Mouse (Mus musculus) midbrain, embryonic 13.5 days (tissue): ENCODE data around the gene Mmp2. TPM values are rescaled to one million over a fixed set of nuclear protein-coding genes. Genes with fewer than 3 reads are reported as not detected.
"Not testable (repeated sequence)": the region's sequence is repeated elsewhere in the genome, so short reads cannot be mapped to it uniquely, and the experiment has no call there.

Experiments used
- ATAC-seq: fragments of 200-750 bp; cut with Nextera tagmentation; 2 replicates; pipeline ENCODE4 v1.8.0; 2017; ENCODE audit warnings: mild to moderate bottlenecking, moderate TSS enrichment, moderate library complexity
- H3K27ac ChIP-seq: fragments of 300-500 bp; sonication (generic); 2 replicates; pipeline ENCODE4 v1.5.1; 2015; ENCODE audit warnings: inconsistent platforms, mild to moderate bottlenecking, moderate library complexity
- H3K27me3 ChIP-seq: fragments of 300-500 bp; sonication (generic); 2 replicates; pipeline ENCODE4 v1.6.1; 2015; ENCODE audit warnings: mild to moderate bottlenecking, inconsistent platforms
- H3K36me3 ChIP-seq: fragments of 300-500 bp; sonication (generic); 2 replicates; pipeline ENCODE4 v1.6.1; 2015; ENCODE audit warnings: mild to moderate bottlenecking, inconsistent platforms
- H3K4me1 ChIP-seq: fragments of 300-500 bp; sonication (generic); replicated peaks from 2 replicates; pipeline ENCODE4 v1.6.1; 2015; ENCODE audit warnings: inconsistent platforms
- H3K4me2 ChIP-seq: fragments of 300-500 bp; sonication (generic); replicated peaks from 2 replicates; pipeline ENCODE4 v1.6.1; 2015; ENCODE audit warnings: moderate library complexity, mild to moderate bottlenecking, inconsistent platforms
- H3K4me3 ChIP-seq: fragments of 300-500 bp; sonication (generic); replicated peaks from 2 replicates; pipeline ENCODE4 v1.5.1; 2015; ENCODE audit warnings: mild to moderate bottlenecking, inconsistent platforms
- H3K9ac ChIP-seq: fragments of 300-500 bp; sonication (generic); replicated peaks from 2 replicates; pipeline ENCODE4 v1.6.1; 2015; ENCODE audit warnings: mild to moderate bottlenecking, inconsistent platforms
- H3K9me3 ChIP-seq: fragments of 300-500 bp; sonication (generic); 2 replicates; pipeline ENCODE4 v1.6.1; 2016; ENCODE audit warnings: mild to moderate bottlenecking, inconsistent platforms
- WGBS: fragments of 180-500 bp; shearing (Covaris S2); methylation state at CpG from one replicate; pipeline ENCODE4 v1.1.7; 2015; 5-methylcytosine and 5-hydroxymethylcytosine counted together
- polyA plus RNA-seq: library from polyadenylated mRNA; unstranded; fragments of >200 nt; fragmentation: Nextera tagmentation; extraction: Ambion mirVana; gene quantifications from 2 replicates; pipeline ENCODE4 v1.2.1, GENCODE M21; 2015

Gene Mmp2
- polyA plus RNA-seq, 1 experiment from 2014 or later, result 18.1 TPM

- no peak for ATAC-seq
- peaks cover 5% of the 10 kb centered on the region; the same call in 1 of the 2 replicates for H3K4me1 ChIP-seq
- no peak overlapping the region for H3K27ac ChIP-seq
- 43% methylated on average over 7 of the region's 7 CpGs for WGBS
- no peaks in the 10 kb centered on the region for H3K27me3 ChIP-seq
- H3K9me3 ChIP-seq, result no peaks in the 10 kb centered on the region
- H3K4me2 ChIP-seq, result no peak overlapping the region
- H3K9ac ChIP-seq, result no peak overlapping the region
- no peaks in the 10 kb centered on the region for H3K36me3 ChIP-seq
- no peak overlapping the region for H3K4me3 ChIP-seq
Measured at GRCm38 (mm10) chr8:92870281-92870680, 43.2 kb downstream of the Mmp2 start.

GRCm38 (mm10) chr8:92872063-92872759 lies 45.1 kb downstream of the Mmp2 start:
- no peak overlapping the region for H3K9ac ChIP-seq
- H3K36me3 ChIP-seq, result no peaks in the 10 kb centered on the region
- peaks cover 5% of the 10 kb centered on the region; the same call in 1 of the 2 replicates for H3K4me1 ChIP-seq
- WGBS, result 69% methylated on average over 10 of the region's 10 CpGs
- H3K27me3 ChIP-seq, result no peaks in the 10 kb centered on the region
- H3K4me3 ChIP-seq, result no peak overlapping the region
- no peak overlapping the region for H3K27ac ChIP-seq
- no peak for ATAC-seq
- no peak overlapping the region for H3K4me2 ChIP-seq
- H3K9me3 ChIP-seq, result no peaks in the 10 kb centered on the region

GRCm38 (mm10) chr8:92875795-92876194 lies 48.7 kb downstream of the Mmp2 start:
- H3K36me3 ChIP-seq, result 0 out of 2 replicates have a peak, but pooled peaks cover 4% of the 10 kb centered on the region
- no peak overlapping the region for H3K4me3 ChIP-seq
- no peaks in the 10 kb centered on the region for H3K27me3 ChIP-seq
- no peak for ATAC-seq
- no peaks in the 10 kb centered on the region for H3K4me1 ChIP-seq
- no peak overlapping the region for H3K9ac ChIP-seq
- H3K9me3 ChIP-seq, result peaks cover 4% of the 10 kb centered on the region; the same call in 1 of the 2 replicates
- 66% methylated on average over 10 of the region's 10 CpGs for WGBS
- no peak overlapping the region for H3K4me2 ChIP-seq
- no peak overlapping the region for H3K27ac ChIP-seq

- no peak overlapping the region for H3K4me2 ChIP-seq
- H3K27me3 ChIP-seq, result no peaks in the 10 kb centered on the region
- no peak overlapping the region for H3K9ac ChIP-seq
- ATAC-seq, result no peak
- 0 out of 2 replicates have a peak, but pooled peaks cover 4% of the 10 kb centered on the region for H3K36me3 ChIP-seq
- 87% methylated on average over 4 of the region's 4 CpGs for WGBS
- no peak overlapping the region for H3K27ac ChIP-seq
- H3K9me3 ChIP-seq, result peaks cover 4% of the 10 kb centered on the region; the same call in 1 of the 2 replicates
- no peaks in the 10 kb centered on the region for H3K4me1 ChIP-seq
- H3K4me3 ChIP-seq, result no peak overlapping the region
Measured at GRCm38 (mm10) chr8:92881247-92881646, 54.2 kb downstream of the Mmp2 start.

GRCm38 (mm10) chr8:92883771-92884170 lies 56.7 kb downstream of the Mmp2 start:
- no peak for ATAC-seq
- Histone ChIP-seq H3K4me2 (no peak overlapping the region), H3K4me1 (no peaks in the 10 kb centered on the region), H3K27ac (no peak overlapping the region), H3K9me3 (peaks cover 4% of the 10 kb centered on the region; the same call in 1 of the 2 replicates), H3K27me3 (no peaks in the 10 kb centered on the region), H3K36me3 (0 out of 2 replicates have a peak, but pooled peaks cover 4% of the 10 kb centered on the region), H3K4me3 (no peak overlapping the region), H3K9ac (no peak overlapping the region)
- WGBS, result 84% methylated on average over 2 of the region's 2 CpGs

GRCm38 (mm10) chr8:92892216-92892615 lies 65.1 kb downstream of the Mmp2 start:
- H3K9ac ChIP-seq, H3K4me1 ChIP-seq, H3K27ac ChIP-seq, H3K4me3 ChIP-seq, H3K36me3 ChIP-seq, H3K27me3 ChIP-seq, ATAC-seq, H3K9me3 ChIP-seq, H3K4me2 ChIP-seq: not testable (repeated sequence)
- 79% methylated on average over 3 of the region's 3 CpGs for WGBS

- Histone ChIP-seq H3K4me2 (no peak overlapping the region), H3K9me3 (no peaks in the 10 kb centered on the region), H3K4me1 (no peaks in the 10 kb centered on the region), H3K36me3 (no peaks in the 10 kb centered on the region), H3K27me3 (no peaks in the 10 kb centered on the region), H3K9ac (no peak overlapping the region), H3K27ac (no peak overlapping the region), H3K4me3 (no peak overlapping the region)
- WGBS, result 87% methylated on average over 2 of the region's 2 CpGs
- ATAC-seq, result no peak
Measured at GRCm38 (mm10) chr8:92893870-92894269, 66.8 kb downstream of the Mmp2 start.

GRCm38 (mm10) chr8:92895053-92895452 lies 68.0 kb downstream of the Mmp2 start:
- H3K9me3 ChIP-seq, result no peaks in the 10 kb centered on the region
- no peak for ATAC-seq
- H3K27ac ChIP-seq, result no peak overlapping the region
- no peaks in the 10 kb centered on the region for H3K27me3 ChIP-seq
- H3K9ac ChIP-seq, result no peak overlapping the region
- H3K4me3 ChIP-seq, result no peak overlapping the region
- H3K4me2 ChIP-seq, result no peak overlapping the region
- 88% methylated on average over 7 of the region's 7 CpGs for WGBS
- no peaks in the 10 kb centered on the region for H3K4me1 ChIP-seq
- no peaks in the 10 kb centered on the region for H3K36me3 ChIP-seq

GRCm38 (mm10) chr8:92896056-92896455 lies 69.0 kb downstream of the Mmp2 start:
- Histone ChIP-seq H3K36me3 (no peaks in the 10 kb centered on the region), H3K4me2 (no peak overlapping the region), H3K9me3 (no peaks in the 10 kb centered on the region), H3K27me3 (no peaks in the 10 kb centered on the region), H3K27ac (no peak overlapping the region), H3K9ac (no peak overlapping the region), H3K4me3 (no peak overlapping the region), H3K4me1 (no peaks in the 10 kb centered on the region)
- ATAC-seq, result no peak
- 83% methylated on average over 1 of the region's 1 CpGs for WGBS

GRCm38 (mm10) chr8:92896611-92897010 lies 69.5 kb downstream of the Mmp2 start:
- ATAC-seq, result no peak
- Histone ChIP-seq H3K4me1 (no peaks in the 10 kb centered on the region), H3K4me3 (no peak overlapping the region), H3K27me3 (no peaks in the 10 kb centered on the region), H3K4me2 (no peak overlapping the region), H3K9me3 (no peaks in the 10 kb centered on the region), H3K27ac (no peak overlapping the region), H3K36me3 (no peaks in the 10 kb centered on the region), H3K9ac (no peak overlapping the region)
- WGBS, result 87% methylated on average over 5 of the region's 5 CpGs

GRCm38 (mm10) chr8:92897794-92898193 lies 70.7 kb downstream of the Mmp2 start:
- Histone ChIP-seq H3K4me1 (no peaks in the 10 kb centered on the region), H3K9me3 (no peaks in the 10 kb centered on the region), H3K4me3 (no peak overlapping the region), H3K9ac (no peak overlapping the region), H3K27ac (no peak overlapping the region), H3K36me3 (no peaks in the 10 kb centered on the region), H3K27me3 (no peaks in the 10 kb centered on the region), H3K4me2 (no peak overlapping the region)
- ATAC-seq, result no peak
- 72% methylated on average over 4 of the region's 4 CpGs for WGBS

GRCm38 (mm10) chr8:92899590-92899989 lies 72.5 kb downstream of the Mmp2 start:
- no peak for ATAC-seq
- no peaks in the 10 kb centered on the region for H3K9me3 ChIP-seq
- H3K27me3 ChIP-seq, result no peaks in the 10 kb centered on the region
- H3K4me2 ChIP-seq, result no peak overlapping the region
- no peaks in the 10 kb centered on the region for H3K36me3 ChIP-seq
- no peak overlapping the region for H3K9ac ChIP-seq
- no peak overlapping the region for H3K4me3 ChIP-seq
- H3K27ac ChIP-seq, result no peak overlapping the region
- H3K4me1 ChIP-seq, result no peaks in the 10 kb centered on the region
- WGBS, result 86% methylated on average over 9 of the region's 9 CpGs

- H3K9me3 ChIP-seq, result no peaks in the 10 kb centered on the region
- H3K36me3 ChIP-seq, result no peaks in the 10 kb centered on the region
- no peak within 1 kb of the TSS for H3K27ac ChIP-seq
- H3K27me3 ChIP-seq, result no peaks in the 10 kb centered on the region
- H3K4me2 ChIP-seq, result no peak within 1 kb of the TSS
- H3K4me3 ChIP-seq, result no peak within 1 kb of the TSS
- no peak for ATAC-seq
- H3K9ac ChIP-seq, result no peak within 1 kb of the TSS
- WGBS, result 93% methylated on average over 5 of the region's 5 CpGs
- no peaks in the 10 kb centered on the region for H3K4me1 ChIP-seq
Measured at GRCm38 (mm10) chr8:92901107-92901506, 74.0 kb downstream of the Mmp2 start, which contains the start of gene Capns2. TSS of gene Capns2 (plus strand) at chr8:92901407.
